Mouse (Mus musculus) intestine, embryonic 14.5 days (tissue): ENCODE measurements at regions not wholly inside any gene's neighbourhood (a gene's known extent, or its start where the extent isn't known, plus 50 kb on each side); places are given as distances from the start of the nearest gene placed in this dataset.

ENCODE experiments used
- ATAC-seq: fragments of 200-750 bp; cut with Nextera tagmentation; replicated peaks from 2 replicates; pipeline ENCODE4 v1.8.0; 2017; ENCODE audit warnings: low read depth, moderate number of reproducible peaks, moderate TSS enrichment, moderate library complexity; ENCODE audit not compliant: low FRiP score, low TSS enrichment
- DNase-seq: peaks from one replicate; pipeline ENCODE4 v3.0.0-alpha.2; 2018; ENCODE audit warnings: low spot score
- H3K27ac ChIP-seq: fragments of 300-500 bp; sonication (generic); 2 replicates; pipeline ENCODE4 v1.5.1; 2014; ENCODE audit warnings: low read depth, mild to moderate bottlenecking, control low read depth
- H3K27me3 ChIP-seq: fragments of 300-500 bp; sonication (generic); replicated peaks from 2 replicates; pipeline ENCODE4 v1.6.1; 2014; ENCODE audit warnings: low read length, control low read depth; ENCODE audit not compliant: control insufficient read depth, insufficient read depth
- H3K36me3 ChIP-seq: fragments of 300-500 bp; sonication (generic); 2 replicates; pipeline ENCODE4 v1.6.1; 2014; ENCODE audit warnings: low read length, control low read depth; ENCODE audit not compliant: control insufficient read depth, insufficient read depth
- H3K4me1 ChIP-seq: fragments of 300-500 bp; sonication (generic); replicated peaks from 2 replicates; pipeline ENCODE4 v1.6.1; 2014; ENCODE audit warnings: low read length, control low read depth, mixed read lengths; ENCODE audit not compliant: control insufficient read depth, insufficient read depth
- H3K4me2 ChIP-seq: fragments of 300-500 bp; sonication (generic); 2 replicates; pipeline ENCODE4 v1.6.1; 2014; ENCODE audit warnings: low read length
- H3K4me3 ChIP-seq: fragments of 300-500 bp; sonication (generic); 2 replicates; pipeline ENCODE4 v1.5.1; 2014; ENCODE audit warnings: low read depth, low read length, control low read depth, mixed read lengths
- H3K9ac ChIP-seq: fragments of 300-500 bp; sonication (generic); 2 replicates; pipeline ENCODE4 v1.6.1; 2014; ENCODE audit warnings: mild to moderate bottlenecking, low read length
- H3K9me3 ChIP-seq: fragments of 300-500 bp; sonication (generic); 2 replicates; pipeline ENCODE4 v1.6.1; 2016; ENCODE audit warnings: low read length, control low read depth; ENCODE audit not compliant: control insufficient read depth
- WGBS: fragments of 180-500 bp; shearing (Covaris S2); extraction: QIAGEN DNeasy Blood & Tissue Kit; methylation state at CpG from one replicate; pipeline ENCODE4 v1.1.7; 2014; 5-methylcytosine and 5-hydroxymethylcytosine counted together

- no peak for DNase-seq
- H3K27ac ChIP-seq = no peak overlapping the region
- peaks cover 12% of the 10 kb centered on the region; the same call in 1 of the 2 replicates for H3K4me1 ChIP-seq
- H3K9ac ChIP-seq = no peak overlapping the region
- ATAC-seq = no peak
- no peaks in the 10 kb centered on the region for H3K27me3 ChIP-seq
- no peak overlapping the region for H3K4me2 ChIP-seq
- 64% methylated on average over 6 of the region's 6 CpGs for WGBS
- H3K4me3 ChIP-seq = no peak overlapping the region
- H3K9me3 ChIP-seq = no peaks in the 10 kb centered on the region
- no peaks in the 10 kb centered on the region for H3K36me3 ChIP-seq
Observed at GRCm38 (mm10) chr6:145300266-145300858, 50.3 kb upstream of the Kras start.
